Mouse (Mus musculus) heart, postnatal 4 days (tissue): ENCODE results near the gene Mctp1. TPM values are rescaled to one million over a fixed set of nuclear protein-coding genes. Genes with fewer than 3 reads are reported as not detected.
"Not testable (repeated sequence)": the region's sequence is repeated elsewhere in the genome, so short reads cannot be mapped to it uniquely, and the experiment has no call there.

Experiments
- DNase-seq: peaks from one replicate; pipeline ENCODE4 v3.0.0; 2021
- total RNA-seq, 2 experiments: library from RNA; stranded (reverse); gene quantifications; 2 replicates each; pipeline ENCODE4 v1.2.3; 2021

The Mctp1 gene
- total RNA-seq: 1 to 10 TPM; 1.1 to 2.1 TPM

DNA sequence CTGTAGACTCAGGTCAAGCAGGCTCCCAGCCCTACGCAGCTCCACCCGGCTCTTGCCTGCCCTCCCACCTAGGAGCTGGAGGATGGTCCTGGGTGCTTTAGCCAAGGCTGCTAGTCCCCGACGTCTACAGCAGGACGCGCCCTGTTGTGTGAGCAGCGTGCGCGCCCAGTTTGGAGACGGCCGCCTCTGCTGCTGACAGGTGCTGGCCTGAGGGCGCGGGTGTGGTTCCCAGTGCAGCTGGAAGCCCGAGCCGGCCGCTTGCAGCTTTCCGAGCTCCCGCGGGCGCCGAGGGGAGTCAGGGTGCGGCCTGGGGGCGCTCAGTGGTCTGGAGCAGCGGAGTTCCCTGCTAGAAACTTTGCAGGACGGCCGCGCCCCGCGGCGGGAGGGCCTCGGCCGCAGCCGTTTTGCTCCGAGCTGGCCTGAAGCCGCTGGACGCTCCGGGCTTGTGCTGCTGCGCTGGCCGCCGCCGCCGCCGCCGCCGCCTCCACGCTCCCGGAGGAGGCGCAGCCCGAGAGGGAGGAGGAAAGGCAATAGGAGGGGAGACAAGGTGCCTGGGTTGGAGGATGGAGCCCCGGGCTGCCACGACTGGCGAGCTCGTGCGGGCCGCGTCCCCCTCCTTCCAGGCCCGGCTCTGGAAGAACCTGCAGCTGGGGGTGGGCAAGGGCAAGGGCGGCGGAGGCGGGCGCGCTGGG lies at the start of gene Mctp1:
Gene Mctp1, plus strand, starts transcription at position 564 of the 692 bp plus-strand sequence.
- peak; percentile 56 for DNase-seq

DNA sequence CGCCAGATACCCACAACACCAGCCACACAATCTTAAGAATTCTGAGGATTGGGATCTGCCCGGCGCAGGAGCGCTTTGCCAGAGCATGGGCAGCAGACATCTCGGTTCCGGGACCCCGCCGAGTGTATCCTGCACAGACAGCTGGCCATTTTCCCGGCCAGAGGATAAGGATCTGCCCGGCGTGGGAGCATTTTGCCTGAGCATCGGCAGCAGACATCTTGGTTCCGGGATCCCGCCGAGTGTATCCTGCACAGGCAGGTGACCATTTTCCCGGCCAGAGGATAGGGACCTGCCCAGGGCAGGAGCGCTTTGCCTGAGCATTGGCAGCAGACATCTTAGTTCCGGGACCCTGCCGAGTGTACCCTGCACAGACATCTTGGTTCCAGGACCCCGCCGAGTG lies 38.4 kb upstream of the Mctp1 start:
- not testable (repeated sequence) for DNase-seq

DNA sequence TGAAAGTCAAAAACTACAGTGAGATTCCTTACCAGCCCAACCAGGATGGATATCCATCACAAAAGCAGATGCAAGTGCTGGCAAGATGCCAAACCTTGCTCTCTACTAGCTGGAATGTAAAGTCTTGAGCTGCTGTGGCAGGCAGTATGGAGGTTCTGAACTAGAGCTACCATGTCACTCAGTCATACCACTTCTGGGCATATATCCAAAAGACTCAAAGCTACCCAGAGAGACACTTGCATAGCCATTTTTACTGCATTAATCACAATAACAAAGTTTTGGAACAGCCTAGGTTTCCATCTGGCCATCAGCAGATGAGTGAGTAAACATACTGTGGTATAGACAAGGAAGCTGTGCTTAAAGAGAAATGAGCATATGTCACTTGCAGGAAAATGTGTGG lies 25.6 kb upstream of the Mctp1 start:
- no peak for DNase-seq

DNA sequence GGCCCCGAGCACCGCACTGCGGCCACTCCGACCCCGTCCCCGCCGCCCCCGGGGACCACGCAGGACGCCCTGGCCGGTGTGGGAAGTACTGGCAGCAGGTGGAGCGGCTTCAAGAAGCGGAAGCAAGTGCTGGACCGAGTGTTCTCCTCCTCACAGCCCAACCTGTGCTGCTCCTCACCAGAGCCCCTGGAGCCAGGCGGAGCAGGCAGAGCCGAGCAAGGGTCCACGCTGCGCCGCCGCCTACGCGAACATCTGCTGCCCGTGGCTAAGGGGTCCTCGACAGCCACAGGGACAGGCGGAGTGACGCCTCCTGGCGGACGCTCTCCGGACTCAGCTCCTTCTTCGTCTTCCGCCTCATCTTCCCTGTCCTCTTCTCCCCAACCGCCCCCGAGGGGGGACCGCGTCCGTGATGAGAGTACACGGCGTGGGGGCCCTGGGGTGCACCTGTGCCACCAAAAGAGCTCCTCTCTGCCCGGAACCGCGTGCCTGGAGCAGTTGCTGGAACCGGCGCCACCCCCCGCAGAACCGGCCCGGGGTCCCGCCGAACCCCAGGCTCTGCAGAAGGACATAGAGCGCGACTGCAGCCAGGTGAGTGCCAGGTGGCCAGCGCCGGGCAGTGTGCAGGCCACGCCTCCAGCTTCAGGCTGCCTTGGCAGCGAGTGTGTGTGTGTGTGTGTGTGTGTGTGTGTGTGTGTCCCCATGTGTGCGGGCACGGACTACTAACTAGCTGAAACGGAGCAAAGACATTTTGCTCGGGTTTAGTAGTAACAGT lies 515 bp downstream of the Mctp1 start:
- DNase-seq: peak; percentile 45

DNA sequence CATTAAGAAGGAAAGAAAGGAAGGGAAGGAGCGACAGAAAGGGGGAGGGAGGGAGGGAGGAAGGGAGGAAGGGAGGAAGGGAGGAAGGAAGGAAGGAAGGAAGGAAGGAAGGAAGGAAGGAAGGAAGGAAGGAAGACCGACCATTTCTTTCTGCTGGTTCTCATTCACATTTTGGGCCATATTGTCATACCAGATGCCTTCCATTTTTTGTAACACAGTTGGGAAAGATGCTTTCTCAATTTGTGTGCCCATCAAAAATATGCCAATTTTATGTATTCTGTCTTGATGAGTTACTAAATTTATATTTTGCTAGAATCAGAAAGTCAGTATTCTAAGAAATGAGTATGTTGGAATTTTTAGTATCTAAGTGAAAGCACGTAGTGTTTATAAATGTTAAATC lies 4.3 kb downstream of the Mctp1 start:
- no peak for DNase-seq

DNA sequence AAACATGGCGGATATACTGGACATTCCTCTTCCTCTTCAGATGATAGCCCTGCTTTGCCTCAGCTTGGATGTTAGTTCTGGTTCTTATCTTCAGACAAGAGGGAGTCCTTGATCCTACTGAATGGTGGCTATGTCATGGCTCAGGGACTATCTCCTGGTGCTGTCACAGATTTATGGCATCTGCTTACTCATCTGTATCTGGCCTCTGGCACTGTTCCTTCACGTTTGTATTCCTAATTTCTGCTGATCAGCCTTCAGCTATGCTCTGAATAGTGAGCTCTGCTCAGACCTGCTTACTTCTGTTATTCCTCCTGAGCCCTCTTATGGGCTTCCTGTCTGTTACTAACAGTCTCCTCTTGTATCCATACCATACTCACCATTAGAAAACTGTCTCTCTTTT lies 7.6 kb downstream of the Mctp1 start:
- no peak for DNase-seq

DNA sequence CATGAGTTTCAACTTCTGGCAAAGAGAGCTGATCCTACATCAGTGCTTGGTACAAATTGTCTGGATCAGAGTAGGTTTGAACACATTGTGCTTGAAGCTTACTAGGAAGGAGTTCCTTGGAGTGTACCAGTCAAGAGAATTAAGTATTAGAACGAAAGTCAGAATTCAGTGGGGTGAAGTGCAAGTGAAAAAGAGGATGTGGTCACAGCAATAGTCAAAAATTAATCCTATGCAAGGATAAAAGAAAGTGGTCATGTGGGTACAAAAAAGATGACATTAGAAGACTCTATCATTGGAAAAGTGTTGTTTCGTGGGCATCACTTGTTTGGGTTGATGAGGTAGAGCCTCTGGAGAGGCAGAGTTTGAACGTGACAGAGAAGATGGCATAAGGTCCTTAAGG lies 8.8 kb downstream of the Mctp1 start:
- no peak for DNase-seq

DNA sequence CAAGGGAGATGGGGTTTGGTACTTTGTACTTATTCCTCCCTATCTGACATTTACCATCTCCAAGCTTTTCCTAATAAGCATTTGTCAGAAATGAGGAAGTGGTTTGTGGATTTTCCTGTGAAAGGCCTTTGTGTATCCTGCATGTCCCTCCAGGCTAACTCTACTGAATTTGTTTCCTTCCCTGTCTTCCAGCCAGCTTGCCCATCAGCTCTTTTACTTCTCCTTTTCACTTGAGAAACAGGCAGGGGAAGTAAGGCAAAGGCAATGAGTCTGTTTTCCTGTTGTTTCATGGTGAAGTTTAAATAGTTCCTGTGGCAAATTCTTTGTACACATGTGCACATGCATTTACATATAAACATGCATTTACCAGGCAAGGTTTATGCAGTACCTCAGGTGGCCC lies 11.6 kb downstream of the Mctp1 start:
- DNase-seq: no peak

DNA sequence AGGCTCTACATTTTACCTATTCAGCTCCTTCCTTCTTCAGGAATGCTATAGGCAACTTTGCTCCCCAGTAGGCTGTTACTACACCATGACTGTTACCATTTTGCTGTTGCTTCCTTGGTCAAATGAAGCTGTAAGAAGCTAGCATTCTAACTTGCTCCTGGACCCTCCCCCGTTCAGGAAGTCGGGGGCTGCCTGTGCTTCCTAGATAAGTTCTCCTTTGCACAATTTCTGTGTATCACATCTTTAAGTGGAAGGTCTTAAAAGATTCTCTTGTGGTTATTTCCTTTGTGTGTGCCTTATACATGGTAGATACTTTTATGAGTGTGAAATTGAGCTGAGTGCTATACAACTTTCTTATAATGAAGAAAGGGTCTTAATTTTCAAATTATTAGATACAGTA lies 25.0 kb downstream of the Mctp1 start:
- no peak for DNase-seq

DNA sequence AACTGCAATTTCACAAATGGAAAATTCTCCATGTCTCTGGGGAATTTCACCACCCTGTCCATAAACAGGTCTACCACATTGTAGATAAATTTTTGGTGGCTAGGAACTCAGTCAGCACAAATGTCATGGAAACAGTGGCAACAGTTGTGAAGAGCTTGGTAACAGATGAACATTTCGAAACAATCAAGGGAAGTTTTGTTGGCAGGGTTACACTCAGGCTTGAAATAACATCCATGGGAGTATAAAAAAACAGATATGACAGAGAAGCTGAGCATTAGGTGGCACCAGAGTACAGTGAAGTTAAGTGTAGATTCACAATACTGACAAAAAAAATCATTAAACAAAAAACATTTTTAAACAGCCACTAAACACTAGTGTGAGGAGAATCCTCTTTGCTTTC lies 26.3 kb downstream of the Mctp1 start:
- no peak for DNase-seq

DNA sequence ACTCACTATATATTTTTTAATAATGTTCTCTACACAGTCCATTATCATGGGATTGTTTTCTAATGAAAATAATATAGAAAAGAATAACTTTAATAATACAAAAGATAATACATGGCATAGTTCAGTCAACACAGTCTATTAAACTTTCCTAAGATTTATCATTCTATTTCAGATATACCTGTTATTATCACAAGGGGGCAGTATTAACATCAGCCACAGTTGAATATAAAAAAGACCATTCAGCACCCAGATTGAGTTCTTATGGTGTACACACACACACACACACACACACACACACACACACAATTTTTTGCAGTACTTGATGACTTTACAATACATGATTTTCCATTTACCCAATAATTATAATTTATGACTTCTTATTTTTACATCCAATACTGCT lies 31.0 kb downstream of the Mctp1 start:
- DNase-seq: no peak

DNA sequence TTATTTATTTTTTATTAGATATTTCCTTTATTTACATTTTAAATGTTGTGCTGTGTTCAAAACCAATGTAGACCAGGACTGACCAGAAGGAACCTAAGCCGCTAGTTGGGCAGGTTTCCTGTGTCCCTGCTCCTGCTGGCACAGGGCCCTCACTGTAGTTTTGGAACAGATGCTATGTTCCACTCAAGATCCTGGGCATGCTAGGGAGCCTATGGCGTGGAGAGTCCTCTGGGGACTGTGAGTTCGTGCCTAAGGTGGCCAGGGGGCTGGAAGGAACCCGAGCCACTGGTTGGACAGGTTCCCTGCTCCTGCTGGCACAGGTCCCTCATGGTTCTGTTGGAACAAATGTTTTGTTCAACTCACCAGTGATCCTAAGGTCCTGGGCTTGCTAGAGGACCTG lies 35.8 kb downstream of the Mctp1 start:
- DNase-seq: peak; percentile 4

DNA sequence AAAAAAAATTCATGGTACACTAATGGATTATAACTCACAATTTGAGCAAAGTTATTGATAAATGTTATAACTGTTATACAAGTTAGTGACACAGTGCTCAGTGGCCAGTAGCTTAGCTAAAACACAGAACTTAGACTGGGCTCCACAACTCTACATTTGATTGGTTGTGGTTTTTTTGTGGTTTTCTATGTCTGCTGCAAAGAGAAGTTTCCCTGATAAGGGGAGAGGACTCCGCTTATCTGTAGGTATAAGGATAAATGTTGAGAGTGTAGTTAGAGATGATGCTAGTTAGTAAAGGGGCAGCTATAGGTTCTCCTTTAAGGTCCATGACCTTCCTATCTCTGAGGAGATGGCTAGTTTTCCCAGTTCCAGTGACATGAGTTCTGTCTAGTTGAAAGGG lies 36.7 kb downstream of the Mctp1 start:
- no peak for DNase-seq

DNA sequence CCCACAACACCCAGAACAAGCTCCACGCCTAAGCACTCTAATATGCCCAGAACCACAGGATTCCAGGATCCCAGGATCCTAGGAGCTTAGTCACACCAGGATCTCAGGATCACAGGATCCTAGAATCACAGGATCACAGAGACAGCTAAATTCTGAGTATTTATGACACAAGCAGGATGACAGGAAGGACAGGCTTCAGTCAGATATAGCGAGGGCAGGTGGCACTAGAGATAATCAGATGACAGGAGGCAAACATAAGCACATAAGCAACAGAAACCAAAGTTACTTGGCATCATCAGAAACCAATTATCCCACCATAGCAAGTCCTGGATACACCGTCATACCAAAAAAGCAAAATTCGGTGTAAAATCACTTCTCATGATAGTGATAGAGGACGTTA lies 37.8 kb downstream of the Mctp1 start:
- DNase-seq: no peak

DNA sequence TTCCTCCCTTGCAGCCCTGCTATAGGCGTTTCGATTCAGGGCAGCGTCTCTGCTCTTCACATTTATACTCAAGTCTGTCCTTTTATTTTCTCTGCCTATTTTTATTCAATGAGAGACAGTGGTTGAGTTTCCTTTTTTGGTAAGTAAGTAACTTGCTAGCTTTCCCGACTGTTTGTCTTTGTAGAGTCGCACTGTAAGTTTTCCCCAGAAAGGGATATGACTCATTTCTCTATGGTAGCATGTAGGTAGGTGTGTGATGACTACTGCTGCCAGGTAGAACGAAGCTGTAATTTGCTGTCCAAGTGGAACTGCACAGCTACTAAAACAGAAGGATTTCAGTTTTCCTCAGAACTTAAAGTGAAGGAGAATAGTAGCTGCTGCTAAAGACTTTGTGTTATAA lies 45.1 kb downstream of the Mctp1 start:
- DNase-seq: no peak

DNA sequence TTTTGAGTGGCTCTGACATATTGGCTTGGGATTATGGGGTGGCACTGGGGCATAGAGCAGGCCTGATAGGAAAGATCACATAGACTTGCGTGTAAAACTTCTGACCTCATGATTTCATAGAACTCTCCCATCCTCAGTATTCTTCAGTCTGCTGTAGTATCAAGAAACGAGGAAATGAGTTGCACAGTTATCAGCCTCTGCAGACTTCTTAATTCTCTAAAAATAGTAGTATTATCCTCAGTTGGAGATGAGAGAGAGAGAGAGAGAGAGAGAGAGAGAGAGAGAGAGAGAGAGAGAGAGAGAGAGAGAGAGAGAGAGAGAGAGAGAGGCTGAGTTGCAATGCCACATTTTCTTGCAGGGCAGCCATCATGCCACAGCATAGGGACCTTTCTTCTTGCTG lies 45.6 kb downstream of the Mctp1 start:
- no peak for DNase-seq

DNA sequence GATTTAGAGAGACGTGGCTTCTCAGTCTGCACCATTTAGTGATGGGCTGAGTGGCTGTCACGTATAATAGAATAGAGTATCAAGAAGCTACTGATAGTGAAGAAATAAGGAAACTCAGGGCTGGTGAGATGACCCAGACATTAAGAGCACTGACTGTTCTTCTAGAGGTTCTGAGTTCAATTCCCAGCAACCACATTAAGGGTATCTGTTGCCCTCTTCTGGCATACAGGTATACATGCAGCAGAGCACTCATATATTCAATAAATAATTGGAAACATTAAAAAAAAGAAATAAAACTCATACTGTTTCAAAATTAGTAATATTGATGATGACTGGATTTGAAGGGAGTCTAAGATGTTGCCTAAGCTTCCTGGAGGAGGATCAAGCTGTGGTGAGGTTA lies 47.6 kb downstream of the Mctp1 start:
- no peak for DNase-seq

DNA sequence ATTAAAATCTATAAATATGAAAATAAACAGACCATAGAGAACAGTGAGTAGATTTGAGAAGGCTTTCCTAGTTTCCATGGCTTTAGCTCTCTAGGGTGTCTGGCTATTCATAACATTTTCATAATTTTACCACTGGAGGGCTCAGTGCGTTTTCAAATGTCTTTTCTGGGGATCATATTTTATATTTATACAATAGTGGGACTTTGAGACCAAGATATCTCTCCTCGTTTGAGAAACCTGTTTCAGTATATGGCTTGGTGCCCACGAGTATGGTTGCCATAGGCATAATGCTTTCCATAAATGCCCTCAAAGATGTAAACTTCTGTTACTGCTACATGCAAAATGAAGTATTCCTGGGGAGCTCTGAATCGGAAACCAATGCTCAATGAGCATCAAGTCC lies 49.1 kb downstream of the Mctp1 start:
- no peak for DNase-seq

DNA sequence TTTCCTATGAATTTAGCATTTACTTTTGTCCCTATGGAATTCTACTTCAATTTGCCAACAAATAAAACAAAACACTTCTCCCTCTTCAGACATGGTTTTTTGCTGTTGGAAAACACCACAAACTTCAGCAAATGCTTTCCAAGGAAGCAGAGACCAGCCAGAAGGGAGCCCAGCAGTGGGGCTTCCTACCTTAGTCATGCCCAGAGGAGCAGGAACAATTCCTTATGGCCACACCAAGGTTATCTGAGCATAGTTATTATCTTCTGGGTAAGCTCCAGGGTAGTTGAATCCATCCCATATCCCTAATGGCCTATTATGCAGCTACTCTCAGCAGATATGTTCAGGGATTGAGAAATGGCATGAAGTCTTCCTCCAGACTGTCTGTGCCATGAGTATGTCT lies 52.1 kb downstream of the Mctp1 start:
- DNase-seq: no peak

DNA sequence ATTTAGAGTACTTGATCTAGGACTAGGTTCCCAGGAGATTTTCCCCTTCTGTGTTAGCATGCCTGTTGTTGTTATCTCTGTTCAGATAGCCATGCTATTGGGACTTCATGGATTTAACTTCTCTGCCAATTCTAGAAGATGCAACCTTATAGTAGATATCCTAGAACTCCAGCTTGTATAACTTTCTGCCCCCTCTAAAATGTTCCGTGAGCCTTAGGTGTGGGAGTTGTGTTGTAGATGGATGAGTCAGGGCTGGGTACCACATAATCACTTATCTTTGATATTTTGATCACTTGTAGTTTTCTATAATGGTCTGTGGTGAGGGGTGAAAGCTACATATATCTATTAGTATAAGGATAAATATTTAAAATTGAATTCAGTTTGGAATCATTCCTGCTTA lies 54.4 kb downstream of the Mctp1 start:
- no peak for DNase-seq

DNA sequence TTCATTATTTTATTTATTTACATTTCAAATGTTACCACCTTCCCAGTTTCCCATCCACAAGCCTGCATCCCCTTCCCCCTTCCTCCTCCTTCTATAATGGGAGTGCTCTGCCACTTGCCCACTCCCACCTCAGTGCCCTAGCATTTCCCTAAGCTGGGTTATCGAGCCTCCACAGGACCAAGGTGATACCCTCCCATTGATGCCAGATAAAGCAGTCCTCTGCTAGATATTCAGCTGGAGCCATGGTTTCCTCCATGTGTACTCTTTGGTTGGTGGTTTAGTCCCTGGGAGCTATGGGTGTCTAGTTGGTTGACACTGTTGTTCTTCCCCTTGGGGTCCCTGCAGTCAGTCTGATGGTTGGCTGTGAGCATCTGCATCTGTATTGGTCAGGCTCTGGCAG lies 61.7 kb downstream of the Mctp1 start:
- DNase-seq: no peak

DNA sequence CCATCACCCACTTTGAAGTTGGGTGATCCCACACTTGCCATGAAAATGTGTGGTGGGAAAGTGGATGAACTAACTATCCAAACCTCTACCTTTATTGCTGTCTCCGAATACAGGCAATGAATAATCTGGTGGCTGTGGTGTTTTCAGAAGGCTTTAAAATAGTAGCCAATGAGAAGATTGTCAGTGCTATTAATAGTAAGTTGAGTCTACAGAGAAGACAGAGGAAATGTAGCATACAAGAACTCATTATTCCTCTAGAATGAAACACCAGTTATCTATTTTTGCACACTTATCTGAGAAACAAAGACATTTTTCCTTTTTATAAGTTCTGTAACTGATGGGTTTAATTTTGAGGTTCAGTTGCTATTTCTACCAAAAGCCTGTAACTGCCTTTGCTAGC lies 63.2 kb downstream of the Mctp1 start:
- no peak for DNase-seq

DNA sequence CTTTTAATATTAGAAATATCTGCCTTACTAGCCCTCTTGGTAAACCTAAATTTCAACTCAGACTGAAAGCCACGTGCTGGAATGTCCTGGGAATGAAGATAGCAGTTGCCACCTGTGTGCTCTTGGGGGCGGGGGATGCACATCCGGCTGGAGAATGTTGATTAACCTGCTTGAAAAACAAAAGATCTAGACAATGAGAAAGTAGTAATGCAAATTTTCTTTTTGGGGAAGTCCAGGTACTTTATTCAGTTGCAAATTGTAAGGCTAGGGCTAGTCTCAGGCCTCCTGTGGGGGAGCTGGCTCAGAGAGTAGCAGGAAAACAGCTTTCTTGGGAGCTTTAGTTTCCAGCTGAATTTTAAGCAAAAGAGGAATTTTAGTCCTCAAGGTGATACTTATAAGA lies 67.2 kb downstream of the Mctp1 start:
- DNase-seq: not testable (repeated sequence)

DNA sequence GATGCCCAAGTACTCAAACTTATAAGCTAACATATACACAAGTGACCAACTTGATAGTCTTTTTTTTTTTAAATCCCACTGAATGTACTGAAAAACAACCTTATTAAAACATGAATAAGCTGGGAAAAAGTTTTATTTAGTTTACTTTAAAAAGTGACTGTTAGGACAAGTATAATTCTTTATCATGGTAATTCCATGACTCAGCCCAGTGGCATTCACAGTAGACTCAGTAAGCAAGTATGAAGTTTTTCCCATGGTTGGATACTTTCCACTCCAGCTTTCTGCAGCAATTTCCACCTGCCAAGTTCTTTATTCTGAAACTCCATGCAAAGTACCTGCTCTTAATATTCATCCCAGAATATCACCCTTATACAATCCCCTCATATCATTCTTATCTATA lies 97.3 kb downstream of the Mctp1 start:
- no peak for DNase-seq

DNA sequence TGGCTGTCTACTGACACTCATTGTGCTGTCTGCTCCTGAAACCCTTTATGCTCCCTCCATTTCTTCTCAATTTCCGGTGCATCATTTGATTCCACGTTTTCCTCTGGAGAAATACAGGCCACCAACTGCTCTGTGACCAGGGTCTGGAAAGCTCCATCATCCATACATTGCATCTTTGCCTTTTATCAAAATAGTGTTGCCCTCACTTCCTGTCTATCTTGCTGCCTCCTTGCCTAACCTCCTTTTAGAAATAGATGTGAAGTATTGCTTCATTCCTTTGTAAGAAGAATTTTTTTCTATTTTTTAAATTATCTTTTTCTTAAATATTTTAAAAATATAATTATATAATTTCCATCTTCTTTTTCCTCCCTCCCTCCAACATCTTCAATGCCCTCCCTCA lies 98.7 kb downstream of the Mctp1 start:
- no peak for DNase-seq
